Mouse (Mus musculus): ENCODE data around the gene Olfr214. TPM values are rescaled to one million over a fixed set of nuclear protein-coding genes. Genes with fewer than 3 reads are reported as not detected.
"Not testable (repeated sequence)": the region's sequence is repeated elsewhere in the genome, so short reads cannot be mapped to it uniquely, and the experiment has no call there.

Olfr214 gene
- polyA plus RNA-seq, 1 experiment from 2014 or later: not detected

GRCm38 (mm10) chr6:116584095-116584494 lies 30.1 kb downstream of the Olfr214 start, which contains the start of gene Olfr215:
Gene Olfr215, minus strand, starts transcription at chr6:116584195.
- Histone ChIP-seq H3K36me3 (ENCODE audit: control insufficient read depth, insufficient read depth, low read length) (no peaks in the 10 kb centered on the region), H3K4me1 (ENCODE audit: control insufficient read depth in 2 of 2, insufficient read depth in 2 of 2, low read length in 2 of 2) (no peaks in the 10 kb centered on the region), H3K27ac (replicated peaks in 1 of 2; ENCODE audit: control insufficient read depth in 1 of 2, insufficient read depth in 1 of 2, low read depth in 2 of 2, low read length in 2 of 2) (no peak within 1 kb of the TSS), H3K9me3 (ENCODE audit: control insufficient read depth, low read length) (no peaks in the 10 kb centered on the region), H3K4me2 (ENCODE audit: low read length) (no peak within 1 kb of the TSS), H3K27me3 (ENCODE audit: control insufficient read depth, insufficient read depth, low read length) (no peaks in the 10 kb centered on the region), H3K4me3 (ENCODE audit: control insufficient read depth in 1 of 2, insufficient read depth in 1 of 2, low read depth in 1 of 2, low read length in 2 of 2) (no peak within 1 kb of the TSS), H3K9ac (ENCODE audit: low read length) (no peak within 1 kb of the TSS)
- 78% methylated on average over 4 of the region's 4 CpGs for WGBS
- no peak for ATAC-seq (ENCODE audit: insufficient number of reproducible peaks, insufficient read depth, low FRiP score, low read depth)

GRCm38 (mm10) chr6:116600969-116601368 lies 46.9 kb downstream of the Olfr214 start:
- not testable (repeated sequence) for H3K9ac ChIP-seq (ENCODE audit: low read length); ATAC-seq (ENCODE audit: insufficient number of reproducible peaks, insufficient read depth, low FRiP score, low read depth); H3K4me1 ChIP-seq (ENCODE audit: control insufficient read depth in 2 of 2, insufficient read depth in 2 of 2, low read length in 2 of 2); H3K9me3 ChIP-seq (ENCODE audit: control insufficient read depth, low read length); H3K27ac ChIP-seq (replicated peaks in 1 of 2; ENCODE audit: control insufficient read depth in 1 of 2, insufficient read depth in 1 of 2, low read depth in 2 of 2, low read length in 2 of 2); H3K4me3 ChIP-seq (ENCODE audit: control insufficient read depth in 1 of 2, insufficient read depth in 1 of 2, low read depth in 1 of 2, low read length in 2 of 2); H3K36me3 ChIP-seq (ENCODE audit: control insufficient read depth, insufficient read depth, low read length); H3K4me2 ChIP-seq (ENCODE audit: low read length); H3K27me3 ChIP-seq (ENCODE audit: control insufficient read depth, insufficient read depth, low read length)

DNA sequence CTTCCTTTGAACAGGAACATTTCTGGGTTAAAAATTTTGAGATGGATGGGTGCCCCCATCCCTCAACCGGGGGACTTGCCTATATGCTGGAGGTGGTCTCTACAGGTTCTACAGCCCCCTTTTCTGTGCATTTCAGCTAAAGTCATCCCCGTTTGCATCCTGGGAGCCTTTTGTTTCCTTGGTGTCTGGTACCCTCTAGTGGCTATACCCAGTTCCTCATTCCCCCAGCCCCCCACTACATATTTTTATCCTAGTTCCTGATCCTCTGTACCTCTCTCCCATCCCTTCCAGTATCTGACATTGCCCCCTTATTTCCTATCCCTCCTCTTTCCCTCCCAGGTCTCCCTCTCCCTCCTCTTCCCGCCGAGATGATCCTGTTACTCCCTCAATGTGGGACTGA lies 53.2 kb downstream of the Olfr214 start:
- Histone ChIP-seq H3K4me1 (ENCODE audit: control insufficient read depth in 2 of 2, insufficient read depth in 2 of 2, low read length in 2 of 2) (no peaks in the 10 kb centered on the region), H3K9ac (ENCODE audit: low read length) (no peak overlapping the region), H3K27me3 (ENCODE audit: control insufficient read depth, insufficient read depth, low read length) (no peaks in the 10 kb centered on the region), H3K4me2 (ENCODE audit: low read length) (no peak overlapping the region), H3K4me3 (ENCODE audit: control insufficient read depth in 1 of 2, insufficient read depth in 1 of 2, low read depth in 1 of 2, low read length in 2 of 2) (no peak overlapping the region), H3K36me3 (ENCODE audit: control insufficient read depth, insufficient read depth, low read length) (no peaks in the 10 kb centered on the region), H3K27ac (replicated peaks in 1 of 2; ENCODE audit: control insufficient read depth in 1 of 2, insufficient read depth in 1 of 2, low read depth in 2 of 2, low read length in 2 of 2) (no peak overlapping the region), H3K9me3 (ENCODE audit: control insufficient read depth, low read length) (no peaks in the 10 kb centered on the region)
- WGBS: 31% methylated on average over 4 of the region's 4 CpGs
- ATAC-seq (ENCODE audit: insufficient number of reproducible peaks, insufficient read depth, low FRiP score, low read depth): no peak

Other genes starting within 250 kb of the Olfr214 start
- 22.2 and 28.6 TPM in 2 replicates for gene March8, start 216.2 kb upstream of the Olfr214 start, polyA plus RNA-seq (2014; fragmentation: Nextera tagmentation; extraction: Ambion mirVana)
- 2.3 and 2.4 TPM in 2 replicates for gene Alox5, start 93.1 kb upstream of the Olfr214 start, polyA plus RNA-seq (2014; fragmentation: Nextera tagmentation; extraction: Ambion mirVana)
- gene Olfr211, start 65.1 kb upstream of the Olfr214 start, polyA plus RNA-seq (2014; fragmentation: Nextera tagmentation; extraction: Ambion mirVana): not detected in 2 replicates
- not detected in 2 replicates for gene Olfr212, start 47.7 kb upstream of the Olfr214 start, polyA plus RNA-seq (2014; fragmentation: Nextera tagmentation; extraction: Ambion mirVana)
- gene Olfr213, start 15.8 kb upstream of the Olfr214 start, polyA plus RNA-seq (2014; fragmentation: Nextera tagmentation; extraction: Ambion mirVana): not detected in 2 replicates
- gene Gm5580, start 3.1 kb upstream of the Olfr214 start, polyA plus RNA-seq (2014; fragmentation: Nextera tagmentation; extraction: Ambion mirVana): 0.28 and 0.32 TPM in 2 replicates
- gene Olfr215, start 30.0 kb downstream of the Olfr214 start, polyA plus RNA-seq (2014; fragmentation: Nextera tagmentation; extraction: Ambion mirVana): not detected in 2 replicates
- gene Zfp422, start 74.8 kb downstream of the Olfr214 start, polyA plus RNA-seq (2014; fragmentation: Nextera tagmentation; extraction: Ambion mirVana): 83.6 and 86.5 TPM in 2 replicates
- gene Depp1, start 96.4 kb downstream of the Olfr214 start, polyA plus RNA-seq (2014; fragmentation: Nextera tagmentation; extraction: Ambion mirVana): 40.6 and 45.7 TPM in 2 replicates
- 8.0 and 9.4 TPM in 2 replicates for gene Rassf4, start 119.7 kb downstream of the Olfr214 start, polyA plus RNA-seq (2014; fragmentation: Nextera tagmentation; extraction: Ambion mirVana)
- 0.07 and 0.09 TPM in 2 replicates for gene Tmem72, start 162.7 kb downstream of the Olfr214 start, polyA plus RNA-seq (2014; fragmentation: Nextera tagmentation; extraction: Ambion mirVana)

Measured in heart, embryonic 14.5 days (tissue).